10 mouse cellular contexts compared by ENCODE assay signal in the genomic region with DNA sequence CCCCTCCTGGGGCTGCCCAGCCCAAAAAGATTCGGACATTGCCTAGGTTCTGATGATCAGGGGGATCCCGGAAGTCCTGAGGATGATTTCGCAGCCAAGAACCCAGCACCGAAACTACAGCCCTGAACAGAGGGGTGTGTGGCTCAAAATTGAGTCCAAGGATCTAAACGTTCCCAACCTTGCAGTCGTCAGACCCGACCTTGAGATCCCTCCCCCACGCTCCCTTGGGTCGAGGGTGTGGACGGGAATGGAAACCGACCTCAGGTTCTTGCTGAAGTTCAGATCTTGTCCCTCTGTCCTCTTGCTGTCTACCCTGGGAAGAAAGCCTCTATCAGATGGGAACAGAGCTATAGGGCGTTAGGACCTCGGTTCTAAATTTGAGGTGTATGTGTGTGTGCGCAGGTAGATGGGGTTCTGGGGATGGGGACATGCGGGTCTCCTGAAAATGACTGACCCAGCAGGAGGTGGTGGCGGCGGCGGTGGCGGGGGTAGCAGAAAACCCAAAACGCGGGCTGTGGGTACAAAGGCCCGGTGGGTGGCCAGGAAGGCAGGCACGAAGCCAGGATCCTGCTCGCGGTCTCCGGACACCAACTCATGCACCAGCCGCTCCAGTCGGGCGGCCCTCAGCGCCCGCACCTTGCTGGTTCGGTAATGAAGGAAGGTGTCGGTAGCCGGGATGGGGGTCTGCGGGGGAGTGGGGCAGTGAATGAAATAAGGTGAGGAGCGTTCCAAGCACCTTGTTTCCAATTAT. TPM values are rescaled to one million over a fixed set of nuclear protein-coding genes. Genes with fewer than 3 reads are reported as not detected.
A peak's percentile ranks its signal among the peaks of the same experiment; 100 is the strongest.
DNase-seq lines count a peak whose midpoint lies in the region; ATAC-seq lines count a peak whose summit lies in the region.
"Had no signal": no experiment of that assay in that cellular context is flagged by ENCODE, and none has a peak within 500 bp of the region (broad histone marks: within the 10 kb centered on the region; RNA-seq: fewer than 3 reads in every experiment).

No protein-coding gene starts in this region.

- H3K4me3 ChIP-seq in embryonic facial prominence, embryonic 11.5 days (ENCODE audit: low read depth, low read length): peak overlapping the region; percentile 38; the same call in 1 of the 2 replicates
- H3K4me3 ChIP-seq in neural tube, embryonic 13.5 days: peak overlapping the region; percentile 32

- H3K36me3 ChIP-seq in embryonic facial prominence, embryonic 11.5 days (replicated peaks; ENCODE audit: control insufficient read depth, insufficient read depth, low read depth, low read length): no peaks in the 10 kb centered on the region
- no peaks in the 10 kb centered on the region for H3K36me3 ChIP-seq in neural tube, embryonic 13.5 days

- H3K4me1 ChIP-seq in embryonic facial prominence, embryonic 11.5 days (ENCODE audit: control insufficient read depth, insufficient read depth, low read length): peaks cover 8% of the 10 kb centered on the region
- peaks cover 28% of the 10 kb centered on the region for H3K4me1 ChIP-seq in neural tube, embryonic 13.5 days (replicated peaks)

- H3K9me3 ChIP-seq in embryonic facial prominence, embryonic 11.5 days (replicated peaks; ENCODE audit: control insufficient read depth, low read length): no peaks in the 10 kb centered on the region
- H3K9me3 ChIP-seq in neural tube, embryonic 13.5 days: no peaks in the 10 kb centered on the region

- WGBS in embryonic facial prominence, embryonic 11.5 days: 9% methylated on average over 36 of the region's 36 CpGs
- 9% methylated on average over 36 of the region's 36 CpGs for whole genome bisulfite sequencing in neural tube, embryonic 13.5 days

- no peak for ATAC-seq in embryonic facial prominence, embryonic 11.5 days (replicated peaks; ENCODE audit: insufficient number of reproducible peaks, low FRiP score, low TSS enrichment, low read depth)
- no peak for ATAC-seq in neural tube, embryonic 13.5 days (ENCODE audit: low read depth)
- no peak for ATAC-seq in granulocyte monocyte progenitor cell, adult 5-6 weeks (replicated peaks; ENCODE audit: poor library complexity, severe bottlenecking)

- DNase-seq in kidney, adult 18-20 months: peak; percentile 20
- no peak for DNase-seq in kidney, adult 11 months
- peak; percentile 8 for DNase-seq in embryonic facial prominence, embryonic 11.5 days (ENCODE audit: low spot score)
- DNase-seq in kidney, adult 9 months: peak; percentile 32
- DNase-seq in layer of hippocampus, adult 18-20 months (ENCODE audit: low spot score in 2 of 2): no peak
- no peak for DNase-seq in thymus, postnatal 36 days
- DNase-seq: gastrocnemius, postnatal 14 days had no signal

- H3K9ac ChIP-seq in embryonic facial prominence, embryonic 11.5 days (replicated peaks; ENCODE audit: low read length): no peak overlapping the region
- peak overlapping the region; percentile 60; the same call in 1 of the 2 replicates for H3K9ac ChIP-seq in neural tube, embryonic 13.5 days

- H3K27me3 ChIP-seq in embryonic facial prominence, embryonic 11.5 days (ENCODE audit: control insufficient read depth, insufficient read depth, low read length): peaks cover 52% of the 10 kb centered on the region
- peaks cover 68% of the 10 kb centered on the region for H3K27me3 ChIP-seq in neural tube, embryonic 13.5 days

- H3K4me2 ChIP-seq in embryonic facial prominence, embryonic 11.5 days (ENCODE audit: low read depth, low read length): peak overlapping the region; percentile 79
- H3K4me2 ChIP-seq in neural tube, embryonic 13.5 days: peak overlapping the region; percentile 64

- no peak overlapping the region for H3K27ac ChIP-seq in embryonic facial prominence, embryonic 11.5 days (replicated peaks; ENCODE audit: low read depth, low read length)
- no peak overlapping the region for H3K27ac ChIP-seq in neural tube, embryonic 13.5 days (replicated peaks)

RNA-seq across cellular contexts. Expression of a gene that starts 1.5 kb away (rescaled TPM):
- polyA plus RNA-seq in embryonic facial prominence, embryonic 11.5 days (2014; fragmentation: Nextera tagmentation; extraction: Ambion mirVana): 1.0 and 1.3 TPM in 2 replicates
- 1.7 and 1.9 TPM in 2 replicates for polyA plus RNA-seq in neural tube, embryonic 13.5 days (2015; fragmentation: Nextera tagmentation; extraction: Ambion mirVana)
- total RNA-seq in layer of hippocampus, adult 18-20 months (2021): 1 to 10 TPM; 2.2 to 2.6 TPM
- not detected in 2 replicates for total RNA-seq in granulocyte monocyte progenitor cell, adult 5-6 weeks (2014; fragmentation: Nextera tagmentation)
- not detected in 2 replicates for total RNA-seq in granulocyte monocyte progenitor cell, adult 5-6 weeks (2017)
- total RNA-seq: MEL had no signal

RNA-seq across cellular contexts. Expression of a gene that starts 14.7 kb away (rescaled TPM):
- polyA plus RNA-seq in embryonic facial prominence, embryonic 11.5 days (2014; fragmentation: Nextera tagmentation; extraction: Ambion mirVana): 2.6 and 2.9 TPM in 2 replicates
- polyA plus RNA-seq in neural tube, embryonic 13.5 days (2015; fragmentation: Nextera tagmentation; extraction: Ambion mirVana): 3.2 and 3.8 TPM in 2 replicates
- total RNA-seq in layer of hippocampus, adult 18-20 months (2021): 1 to 10 TPM; 8.6 to 8.9 TPM
- total RNA-seq in granulocyte monocyte progenitor cell, adult 5-6 weeks (2014; fragmentation: Nextera tagmentation): not detected in 2 replicates
- total RNA-seq in granulocyte monocyte progenitor cell, adult 5-6 weeks (2017): not detected in 2 replicates
- total RNA-seq: gastrocnemius, postnatal 14 days had no signal

RNA-seq across cellular contexts. Expression of a gene that starts 14.8 kb away (rescaled TPM):
- 79.9 and 88.1 TPM in 2 replicates for polyA plus RNA-seq in embryonic facial prominence, embryonic 11.5 days (2014; fragmentation: Nextera tagmentation; extraction: Ambion mirVana)
- 101 and 108 TPM in 2 replicates for polyA plus RNA-seq in neural tube, embryonic 13.5 days (2015; fragmentation: Nextera tagmentation; extraction: Ambion mirVana)
- total RNA-seq in layer of hippocampus, adult 18-20 months (2021): 100 to 1,000 TPM; 106 to 115 TPM
- total RNA-seq in granulocyte monocyte progenitor cell, adult 5-6 weeks (2014; fragmentation: Nextera tagmentation): 61.4 and 68.4 TPM in 2 replicates
- total RNA-seq in granulocyte monocyte progenitor cell, adult 5-6 weeks (2017): 127 and 144 TPM in 2 replicates

RNA-seq across cellular contexts. Expression of a gene that starts 24.5 kb away (rescaled TPM):
- 3.8 and 6.4 TPM in 2 replicates for polyA plus RNA-seq in embryonic facial prominence, embryonic 11.5 days (2014; fragmentation: Nextera tagmentation; extraction: Ambion mirVana)
- 2.1 and 2.8 TPM in 2 replicates for polyA plus RNA-seq in neural tube, embryonic 13.5 days (2015; fragmentation: Nextera tagmentation; extraction: Ambion mirVana)
- 1 to 10 TPM; 9.0 to 9.1 TPM for total RNA-seq in layer of hippocampus, adult 18-20 months (2021)
- total RNA-seq in granulocyte monocyte progenitor cell, adult 5-6 weeks (2014; fragmentation: Nextera tagmentation): 0.21 and 0.41 TPM in 2 replicates
- 0.77 TPM in 1 of 2 replicates, not detected in the other for total RNA-seq in granulocyte monocyte progenitor cell, adult 5-6 weeks (2017)

RNA-seq across cellular contexts. Expression of a gene that starts 32.2 kb away (rescaled TPM):
- 17.2 and 17.4 TPM in 2 replicates for polyA plus RNA-seq in embryonic facial prominence, embryonic 11.5 days (2014; fragmentation: Nextera tagmentation; extraction: Ambion mirVana)
- 8.8 and 10.7 TPM in 2 replicates for polyA plus RNA-seq in neural tube, embryonic 13.5 days (2015; fragmentation: Nextera tagmentation; extraction: Ambion mirVana)
- total RNA-seq in layer of hippocampus, adult 18-20 months (2021): 10 to 100 TPM; 13.3 to 13.7 TPM
- 7.8 and 9.9 TPM in 2 replicates for total RNA-seq in granulocyte monocyte progenitor cell, adult 5-6 weeks (2014; fragmentation: Nextera tagmentation)
- total RNA-seq in granulocyte monocyte progenitor cell, adult 5-6 weeks (2017): 7.6 and 8.2 TPM in 2 replicates

Comparison
In these comparisons a context has a peak if more than half of its experiments do, and no peak if none do; other contexts are left out.
1. DNase-seq: peak in kidney, adult 18-20 months (single experiment), embryonic facial prominence, embryonic 11.5 days (single experiment) and kidney, adult 9 months (single experiment); none in kidney, adult 11 months (single experiment), layer of hippocampus, adult 18-20 months (0 of 2) and thymus, postnatal 36 days (0 of 2).
2. RNA of a gene that starts 14.7 kb away (total RNA-seq): 8.6 to 8.9 TPM in layer of hippocampus, adult 18-20 months; not detected in granulocyte monocyte progenitor cell, adult 5-6 weeks; every median in the first group is over 4 times any median in the second.